Mouse (Mus musculus): Measurements from ENCODE around the gene Spsb4.

- TF ChIP-seq POLR2A (IDR thresholded peaks at IDR 0.05; ENCODE audit: insufficient read length, low read depth) (no peak), USF1 (IDR thresholded peaks at IDR 0.05; ENCODE audit: low read depth) (no peak), TCF12 (IDR thresholded peaks at IDR 0.05; ENCODE audit: insufficient read depth, poor library complexity, severe bottlenecking) (no peak), CEBPB (IDR thresholded peaks at IDR 0.05; ENCODE audit: insufficient read depth, poor library complexity, severe bottlenecking) (no peak), MAX (IDR thresholded peaks at IDR 0.05; ENCODE audit: low read depth) (no peak), POLR2AphosphoS2 (IDR thresholded peaks at IDR 0.05; ENCODE audit: insufficient read length, low read depth) (no peak), MYOG (IDR thresholded peaks at IDR 0.05; ENCODE audit: control insufficient read depth in 1 of 3, insufficient read depth in 1 of 3, insufficient read length in 2 of 3, low read depth in 2 of 3) (no peak), E2F4 (IDR thresholded peaks at IDR 0.05; ENCODE audit: insufficient read depth) (no peak), REST (IDR thresholded peaks at IDR 0.05; ENCODE audit: insufficient read depth, insufficient read length) (no peak)
These were observed 23.0 kb upstream of the Spsb4 start for GRCm38 (mm10) chr9:97041633-97042032.
